Mouse (Mus musculus) CH12.LX (cell line): ENCODE data around the gene Zfp318. TPM values are rescaled to one million over a fixed set of nuclear protein-coding genes. Genes with fewer than 3 reads are reported as not detected.

Experiments used
- DNase-seq: peaks from one replicate; pipeline ENCODE4 v3.0.0-alpha.2; 2013; ENCODE audit errors: extremely low read depth
- H3K27ac ChIP-seq: 2 replicates; pipeline ENCODE4 v1.5.1; 2012; ENCODE audit warnings: low read depth, mild to moderate bottlenecking, control low read depth, moderate library complexity; ENCODE audit not compliant: insufficient read depth
- H3K27me3 ChIP-seq: replicated peaks from 2 replicates; pipeline ENCODE3; 2012; ENCODE audit warnings: inconsistent platforms
- H3K36me3 ChIP-seq, 2 experiments: replicated peaks in 1 of 2; 2 replicates each; pipeline versions ENCODE3 to v1.6.1; 2012; ENCODE audit warnings: inconsistent platforms in 1 of 2, low read length in 1 of 2, mild to moderate bottlenecking in 1 of 2, mixed read lengths in 1 of 2, moderate library complexity in 1 of 2; ENCODE audit not compliant: control insufficient read depth in 1 of 2, insufficient read depth in 1 of 2
- H3K4me1 ChIP-seq, 2 experiments: 2 replicates each; pipeline ENCODE4 v1.6.1; 2012; ENCODE audit warnings: inconsistent platforms in 1 of 2, moderate library complexity in 1 of 2; ENCODE audit not compliant: insufficient read depth in 2 of 2, control insufficient read depth in 1 of 2
- H3K4me2 ChIP-seq: 2 replicates; pipeline ENCODE4 v1.6.1; 2012; ENCODE audit warnings: low read depth, mild to moderate bottlenecking, control low read depth; ENCODE audit not compliant: poor library complexity, insufficient read depth, severe bottlenecking
- H3K4me3 ChIP-seq, 3 experiments: fragments of 150-350 bp in 1 of 3; sonication (generic) in 1 of 3; replicated peaks in 1 of 3; 2 replicates each; pipeline versions ENCODE3 to v1.5.1; 2011 to 2012; ENCODE audit warnings: low read depth in 2 of 3, low read length in 2 of 3, mild to moderate bottlenecking in 2 of 3, moderate library complexity in 2 of 3, control low read depth in 1 of 3, improper control_type of control experiment in 1 of 3, inconsistent platforms in 1 of 3, mixed read lengths in 1 of 3; ENCODE audit not compliant: poor library complexity in 1 of 3
- H3K79me2 ChIP-seq: replicated peaks from 2 replicates; pipeline ENCODE4 v1.6.1; 2012; ENCODE audit warnings: mild to moderate bottlenecking, moderate library complexity; ENCODE audit not compliant: control insufficient read depth, poor library complexity, insufficient read depth, severe bottlenecking; ENCODE audit errors: extremely low read depth
- H3K9ac ChIP-seq: 2 replicates; pipeline ENCODE4 v1.6.1; 2012; ENCODE audit warnings: low read depth, mild to moderate bottlenecking, control low read depth, moderate library complexity; ENCODE audit not compliant: insufficient read depth
- H3K9me3 ChIP-seq: replicated peaks from 2 replicates; pipeline ENCODE3; 2012; ENCODE audit warnings: low read length, inconsistent platforms, mixed read lengths
- BHLHE40 ChIP-seq: IDR thresholded peaks from 2 replicates; pipeline ENCODE4 v1.6.1; 2011; ENCODE audit warnings: mild to moderate bottlenecking, low read depth, low read length, improper control_type of control experiment
- CHD1 ChIP-seq: IDR thresholded peaks from 2 replicates; pipeline ENCODE4 v1.6.1; 2012; ENCODE audit warnings: low read depth, low read length, improper control_type of control experiment, inconsistent platforms
- CHD2 ChIP-seq: IDR thresholded peaks from 2 replicates; pipeline ENCODE4 v1.6.1; 2011; ENCODE audit warnings: low read length, improper control_type of control experiment
- CTCF ChIP-seq, 2 experiments: IDR thresholded peaks in 1 of 2; conservative IDR thresholded peaks in 1 of 2; 2 replicates each; pipeline ENCODE4 v1.5.1; 2011 to 2012; ENCODE audit warnings: low read depth in 2 of 2, low read length in 2 of 2, improper control_type of control experiment in 1 of 2, inconsistent platforms in 1 of 2, mild to moderate bottlenecking in 1 of 2, moderate library complexity in 1 of 2
- ELF1 ChIP-seq: IDR thresholded peaks from 2 replicates; pipeline ENCODE4 v1.6.1; 2014; ENCODE audit warnings: low read depth, mild to moderate bottlenecking, inconsistent platforms, low read length, improper control_type of control experiment
- EP300 ChIP-seq: IDR thresholded peaks from 2 replicates; pipeline ENCODE4 v1.6.1; 2011; ENCODE audit warnings: low read length, improper control_type of control experiment
- ETS1 ChIP-seq: conservative IDR thresholded peaks from 2 replicates; pipeline ENCODE4 v1.6.1; 2012; ENCODE audit warnings: low read depth, mild to moderate bottlenecking, inconsistent platforms, low read length, improper control_type of control experiment, moderate library complexity
- GABPA ChIP-seq: IDR thresholded peaks from 2 replicates; pipeline ENCODE4 v1.6.1; 2012; ENCODE audit warnings: low read depth, low read length, improper control_type of control experiment, inconsistent platforms; ENCODE audit not compliant: insufficient replicate concordance
- HCFC1 ChIP-seq: IDR thresholded peaks from 2 replicates; pipeline ENCODE4 v1.6.1; 2012; ENCODE audit warnings: low read depth, mild to moderate bottlenecking, inconsistent platforms, low read length, improper control_type of control experiment
- IRF4 ChIP-seq: IDR thresholded peaks from 2 replicates; pipeline ENCODE4 v1.6.1; 2014; ENCODE audit warnings: low read depth, mild to moderate bottlenecking, inconsistent platforms, low read length, improper control_type of control experiment
- JUN ChIP-seq: IDR thresholded peaks from 2 replicates; pipeline ENCODE4 v1.6.1; 2011; ENCODE audit warnings: low read depth, mild to moderate bottlenecking, low read length, improper control_type of control experiment, moderate library complexity; ENCODE audit not compliant: insufficient read depth
- JUND ChIP-seq: conservative IDR thresholded peaks from 2 replicates; pipeline ENCODE4 v1.6.1; 2011; ENCODE audit warnings: low read depth, low read length, improper control_type of control experiment
- MAFK ChIP-seq: IDR thresholded peaks from 2 replicates; pipeline ENCODE4 v1.6.1; 2011; ENCODE audit warnings: low read length, improper control_type of control experiment; ENCODE audit not compliant: insufficient replicate concordance
- MAZ ChIP-seq: IDR thresholded peaks from 2 replicates; pipeline ENCODE4 v1.6.1; 2012; ENCODE audit warnings: low read depth, mild to moderate bottlenecking, inconsistent platforms, low read length, improper control_type of control experiment, moderate library complexity
- MEF2A ChIP-seq: IDR thresholded peaks from 2 replicates; pipeline ENCODE4 v1.6.1; 2014; ENCODE audit warnings: low read depth, mild to moderate bottlenecking, inconsistent platforms, low read length, improper control_type of control experiment, borderline replicate concordance
- MYC ChIP-seq: IDR thresholded peaks from 2 replicates; pipeline ENCODE4 v1.6.1; 2011; ENCODE audit warnings: low read depth, mild to moderate bottlenecking, improper control_type of control experiment, low read length
- NELFE ChIP-seq: IDR thresholded peaks from 2 replicates; pipeline ENCODE4 v1.6.1; 2011; ENCODE audit warnings: low read depth, low read length, improper control_type of control experiment
- NRF1 ChIP-seq: IDR thresholded peaks from 2 replicates; pipeline ENCODE4 v1.6.1; 2014; ENCODE audit warnings: low read depth, mild to moderate bottlenecking, inconsistent platforms, low read length, improper control_type of control experiment, moderate library complexity
- PAX5 ChIP-seq: IDR thresholded peaks from 2 replicates; pipeline ENCODE4 v1.6.1; 2012; ENCODE audit warnings: low read length, inconsistent platforms, mixed read lengths
- POLR2AphosphoS2 ChIP-seq: IDR thresholded peaks from 2 replicates; pipeline ENCODE4 v1.6.1; 2011; ENCODE audit warnings: low read depth, low read length, improper control_type of control experiment
- RAD21 ChIP-seq: IDR thresholded peaks from 2 replicates; pipeline ENCODE4 v1.6.1; 2011; ENCODE audit warnings: low read depth, mild to moderate bottlenecking, low read length, improper control_type of control experiment, moderate library complexity
- RCOR1 ChIP-seq: conservative IDR thresholded peaks from 2 replicates; pipeline ENCODE4 v1.6.1; 2012; ENCODE audit warnings: low read depth, mild to moderate bottlenecking, inconsistent platforms, low read length, improper control_type of control experiment
- SIN3A ChIP-seq: IDR thresholded peaks from 2 replicates; pipeline ENCODE4 v1.6.1; 2012; ENCODE audit warnings: low read length, improper control_type of control experiment, inconsistent platforms
- SMC3 ChIP-seq: IDR thresholded peaks from 2 replicates; pipeline ENCODE4 v1.6.1; 2011; ENCODE audit warnings: low read depth, low read length, improper control_type of control experiment
- TBP ChIP-seq: conservative IDR thresholded peaks from 2 replicates; pipeline ENCODE4 v1.6.1; 2011; ENCODE audit warnings: low read depth, low read length, improper control_type of control experiment
- TCF12 ChIP-seq: IDR thresholded peaks from 2 replicates; pipeline ENCODE4 v1.6.1; 2014; ENCODE audit warnings: low read depth, mild to moderate bottlenecking, inconsistent platforms, low read length, improper control_type of control experiment
- UBTF ChIP-seq: IDR thresholded peaks from 2 replicates; pipeline ENCODE4 v1.6.1; 2012; ENCODE audit warnings: low read depth, mild to moderate bottlenecking, inconsistent platforms, low read length, improper control_type of control experiment, moderate library complexity
- USF1 ChIP-seq: IDR thresholded peaks from 2 replicates; pipeline ENCODE4 v1.6.1; 2014; ENCODE audit warnings: low read depth, mild to moderate bottlenecking, inconsistent platforms, low read length, improper control_type of control experiment
- USF2 ChIP-seq: conservative IDR thresholded peaks from 2 replicates; pipeline ENCODE4 v1.6.1; 2011; ENCODE audit warnings: low read depth, low read length, improper control_type of control experiment
- ZKSCAN1 ChIP-seq: IDR thresholded peaks from 2 replicates; pipeline ENCODE4 v1.6.1; 2012; ENCODE audit warnings: low read depth, inconsistent platforms, low read length, improper control_type of control experiment, borderline replicate concordance
- ZMIZ1 ChIP-seq: IDR thresholded peaks from 2 replicates; pipeline ENCODE4 v1.6.1; 2012; ENCODE audit warnings: low read depth, mild to moderate bottlenecking, inconsistent platforms, low read length, improper control_type of control experiment
- ZNF384 ChIP-seq: IDR thresholded peaks from 2 replicates; pipeline ENCODE4 v1.6.1; 2012; ENCODE audit warnings: low read depth, low read length, improper control_type of control experiment, inconsistent platforms
- dilution Hi-C: fragments of 300-500 bp; cut with MboI; formaldehyde crosslinking; loops from 2 replicates; pipeline ENCODE4 v1.14.3; 2020; ENCODE audit warnings: low sequenced_read_pairs; ENCODE audit not compliant: extremely low pct_unique_long_range_greater_than_20kb, extremely low pct_ligation_motif_present
- in situ Hi-C: fragments of 300-500 bp; cut with MboI; formaldehyde crosslinking; loops from 3 replicates; pipeline ENCODE4 v1.14.3; 2019; ENCODE audit warnings: low sequenced_read_pairs, low pct_ligation_motif_present, low pct_unique_long_range_greater_than_20kb, mixed read lengths
- polyA plus RNA-seq: library from polyadenylated mRNA; unstranded; fragments of >175 nt; gene quantifications from 2 replicates; pipeline ENCODE4 v1.2.1, GENCODE M21; 2012; ENCODE audit warnings: low read depth; ENCODE audit not compliant: insufficient read length
- total RNA-seq, 2 experiments: library from RNA; depleted of rRNA; stranded (reverse); fragments of 300-350 nt in 1 of 2; fragments of >200 nt in 1 of 2; gene quantifications; 2 replicates each; pipeline ENCODE4 v1.2.3; 2012 to 2014

Zfp318 gene
- total and polyA plus RNA-seq, 3 experiments = 1.4 to 5.0 (median 2.9) TPM

- DNase-seq = peak; percentile 40
- no peaks in the 10 kb centered on the region for H3K79me2 ChIP-seq
- H3K9me3 ChIP-seq = peaks cover 13% of the 10 kb centered on the region
- TF ChIP-seq NELFE (no peak), RAD21 (peak; percentile 45), POLR2AphosphoS2 (no peak), BHLHE40 (no peak), MYC (no peak), ZNF384 (no peak), CTCF (conservative IDR thresholded peaks at IDR 0.05 in 1 of 2, IDR thresholded peaks at IDR 0.05 in 1 of 2; ENCODE audit: low read depth in 2 of 2, low read length in 2 of 2) (peak; percentile 56 to 67; a peak in 3 of 4 replicates), GABPA (no peak), ELF1 (peak; percentile 18; the same call in 1 of the 2 replicates), SMC3 (peak; percentile 72), RCOR1 (no peak), SIN3A (no peak), JUND (no peak), TCF12 (no peak), UBTF (no peak), USF2 (no peak), ETS1 (no peak), PAX5 (no peak), TBP (no peak), JUN (no peak), MAZ (no peak), MAFK (no peak), ZKSCAN1 (no peak)
- TF ChIP-seq, all 38 proteins: peak for 4
- dilution Hi-C loops (no loop called here), in situ Hi-C loops (loop anchor here (10.0 kb wide), 1 partner anchor 58 kb away; no protein-coding TSS in a partner anchor)
- no peak overlapping the region for H3K4me3 ChIP-seq
- no peaks in the 10 kb centered on the region for H3K36me3 ChIP-seq
- H3K4me1 ChIP-seq = peaks cover 0 to 8% of the 10 kb centered on the region in 2 experiments; a peak in 1 of 4 replicates
- no peak overlapping the region for H3K4me2 ChIP-seq
- H3K9ac ChIP-seq = no peak overlapping the region
- no peak overlapping the region for H3K27ac ChIP-seq
- H3K27me3 ChIP-seq = peaks cover 2% of the 10 kb centered on the region
These were observed 47.1 kb upstream of the Zfp318 start for GRCm38 (mm10) chr17:46336475-46336874.

GRCm38 (mm10) chr17:46341208-46341607, 42.3 kb upstream of the Zfp318 start:
- Histone ChIP-seq H3K27ac (no peak overlapping the region), H3K4me1 (peaks cover 0 to 12% of the 10 kb centered on the region in 2 experiments; a peak in 1 of 4 replicates), H3K9me3 (peaks cover 19% of the 10 kb centered on the region), H3K4me2 (no peak overlapping the region), H3K79me2 (no peaks in the 10 kb centered on the region), H3K4me3 (no peak overlapping the region), H3K9ac (no peak overlapping the region), H3K27me3 (no peaks in the 10 kb centered on the region), H3K36me3 (no peaks in the 10 kb centered on the region)
- dilution Hi-C loops = no loop called here
- DNase-seq = peak; percentile 66
- in situ Hi-C loops = no loop called here
- no peak for TF ChIP-seq NELFE
- TF ChIP-seq TCF12 = no peak
- no peak for TF ChIP-seq MYC
- no peak for TF ChIP-seq CTCF (conservative IDR thresholded peaks at IDR 0.05 in 1 of 2, IDR thresholded peaks at IDR 0.05 in 1 of 2; ENCODE audit: low read depth in 2 of 2, low read length in 2 of 2)
- no peak for TF ChIP-seq RAD21
- peak; percentile 24 for TF ChIP-seq USF1
- TF ChIP-seq HCFC1 = no peak
- no peak for TF ChIP-seq PAX5
- TF ChIP-seq CHD2 = no peak
- peak; percentile 23; the same call in 1 of the 2 replicates for TF ChIP-seq USF2
- no peak for TF ChIP-seq SIN3A
- TF ChIP-seq CHD1 = no peak
- TF ChIP-seq IRF4 = peak; percentile 30; the same call in 1 of the 2 replicates
- peak; percentile 66 for TF ChIP-seq EP300
- TF ChIP-seq ELF1 = no peak
- no peak for TF ChIP-seq ZNF384
- TF ChIP-seq RCOR1 = no peak
- TF ChIP-seq MEF2A = no peak
- peak; percentile 50; the same call in 1 of the 2 replicates for TF ChIP-seq BHLHE40
- TF ChIP-seq NRF1 = no peak
- no peak for TF ChIP-seq ZMIZ1
